Mouse (Mus musculus): ENCODE data around the gene Vmn1r50.
"Not testable (repeated sequence)": the region's sequence is repeated elsewhere in the genome, so short reads cannot be mapped to it uniquely, and the experiment has no call there.

Gene Vmn1r50

GRCm38 (mm10) chr6:90101130-90101529, at the start of gene Vmn1r50:
Gene Vmn1r50 (plus strand): TSS chr6:90101430.
- in situ Hi-C loops (cut with MboI, MseI): no loop called here

GRCm38 (mm10) chr6:90078406-90078805, 22.8 kb upstream of the Vmn1r50 start, which contains the start of gene Vmn1r49:
Gene Vmn1r49 (minus strand): TSS chr6:90078506.
- in situ Hi-C loops (cut with MboI, MseI): no loop called here

- in situ Hi-C loops (cut with MboI, MseI): no loop called here
Observed at GRCm38 (mm10) chr6:90100566-90100965, 664 bp upstream of the Vmn1r50 start.

GRCm38 (mm10) chr6:90122296-90122695, 21.1 kb downstream of the Vmn1r50 start, which contains the start of gene Vmn1r51:
Gene Vmn1r51 (plus strand): TSS chr6:90122596.
- in situ Hi-C loops (cut with MboI, MseI): not testable (repeated sequence)

Data from regulatory T cell (primary cell).